Mouse (Mus musculus) central nervous system, embryonic 14 days (tissue): ENCODE results near the gene Mapk7. TPM values are rescaled to one million over a fixed set of nuclear protein-coding genes. Genes with fewer than 3 reads are reported as not detected.

Experiments used
- polyA plus RNA-seq: library from polyadenylated mRNA; depleted of rRNA; stranded (reverse); fragments of >200 nt; gene quantifications from 2 replicates; pipeline ENCODE4 v1.2.3, GENCODE M21; 2012; rRNA removed

The Mapk7 gene
- 114 and 118 TPM in 2 replicates for polyA plus RNA-seq

DNA sequence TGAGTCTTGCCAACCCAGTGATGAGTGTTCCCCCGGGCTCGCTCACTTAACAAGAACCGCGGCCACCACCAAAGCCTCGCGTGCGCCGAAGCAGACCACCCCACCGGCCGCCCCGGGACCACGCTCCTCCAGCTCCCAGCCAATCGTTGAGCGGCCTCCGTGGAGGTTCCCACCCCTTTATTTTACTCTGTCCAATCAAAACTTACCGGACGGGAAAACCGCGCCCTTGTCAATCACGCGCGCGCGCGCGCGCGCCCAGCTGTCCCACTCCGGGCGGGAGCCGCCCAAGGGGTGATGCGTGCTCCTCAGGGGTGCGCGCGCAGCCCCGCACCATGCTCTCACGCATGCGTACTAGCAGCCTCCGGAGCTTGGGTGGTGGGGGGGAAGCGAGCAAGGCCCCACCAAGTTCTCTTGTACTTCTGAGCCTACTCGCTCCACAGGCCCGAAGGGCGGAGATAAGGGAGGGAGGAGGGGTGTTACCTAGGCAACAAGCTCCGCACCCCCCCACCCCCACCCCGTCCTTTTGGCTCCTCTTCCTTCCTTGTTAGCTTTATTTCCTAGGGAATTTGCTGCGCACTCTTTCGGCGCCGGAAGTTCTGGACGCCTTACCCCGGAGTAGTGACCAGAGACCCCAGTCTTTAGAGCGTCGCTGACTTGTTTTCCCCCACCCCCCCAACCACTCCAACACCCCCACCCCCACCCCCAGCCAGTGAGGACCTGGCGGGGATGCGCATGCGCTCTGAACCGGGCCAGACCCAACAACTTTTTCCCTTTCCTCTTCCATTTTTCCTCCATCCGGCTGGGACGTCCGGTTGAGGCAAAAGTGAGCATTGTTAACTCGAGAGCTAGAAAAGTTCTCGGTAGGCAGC, at the start of gene Mapk7:
Gene Mapk7 (minus strand): TSS at position 278 of the 869 bp plus-strand sequence.

DNA sequence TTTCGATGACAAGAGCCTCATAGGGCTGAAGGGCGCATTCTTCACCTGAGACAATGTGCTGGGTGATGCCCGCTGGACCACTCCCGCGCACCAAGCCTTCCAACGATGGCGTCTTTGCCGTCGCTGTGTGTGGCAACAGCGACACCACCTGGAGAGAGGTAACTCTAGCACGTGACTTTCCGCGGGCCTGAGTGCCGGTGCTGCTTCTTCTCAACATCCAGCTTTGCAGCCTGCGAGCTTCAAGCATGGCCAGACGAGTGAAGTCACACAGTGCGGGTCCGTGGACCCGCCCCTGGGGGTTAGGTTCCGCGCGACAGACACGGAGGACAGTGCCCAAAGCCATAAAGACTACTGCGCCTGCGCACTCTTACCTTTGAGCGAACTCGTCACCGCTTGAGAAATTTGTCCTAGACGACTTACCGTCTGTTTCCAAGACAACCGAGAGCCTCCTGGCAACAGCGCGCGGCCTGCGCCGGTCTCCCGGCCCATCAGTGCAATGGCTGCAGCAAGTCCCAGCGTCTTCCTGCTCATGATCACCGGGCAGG, 10.6 kb upstream of the Mapk7 start, which contains the start of gene B9d1:
Gene B9d1 (plus strand): TSS at position 432 of the 545 bp plus-strand sequence.

DNA sequence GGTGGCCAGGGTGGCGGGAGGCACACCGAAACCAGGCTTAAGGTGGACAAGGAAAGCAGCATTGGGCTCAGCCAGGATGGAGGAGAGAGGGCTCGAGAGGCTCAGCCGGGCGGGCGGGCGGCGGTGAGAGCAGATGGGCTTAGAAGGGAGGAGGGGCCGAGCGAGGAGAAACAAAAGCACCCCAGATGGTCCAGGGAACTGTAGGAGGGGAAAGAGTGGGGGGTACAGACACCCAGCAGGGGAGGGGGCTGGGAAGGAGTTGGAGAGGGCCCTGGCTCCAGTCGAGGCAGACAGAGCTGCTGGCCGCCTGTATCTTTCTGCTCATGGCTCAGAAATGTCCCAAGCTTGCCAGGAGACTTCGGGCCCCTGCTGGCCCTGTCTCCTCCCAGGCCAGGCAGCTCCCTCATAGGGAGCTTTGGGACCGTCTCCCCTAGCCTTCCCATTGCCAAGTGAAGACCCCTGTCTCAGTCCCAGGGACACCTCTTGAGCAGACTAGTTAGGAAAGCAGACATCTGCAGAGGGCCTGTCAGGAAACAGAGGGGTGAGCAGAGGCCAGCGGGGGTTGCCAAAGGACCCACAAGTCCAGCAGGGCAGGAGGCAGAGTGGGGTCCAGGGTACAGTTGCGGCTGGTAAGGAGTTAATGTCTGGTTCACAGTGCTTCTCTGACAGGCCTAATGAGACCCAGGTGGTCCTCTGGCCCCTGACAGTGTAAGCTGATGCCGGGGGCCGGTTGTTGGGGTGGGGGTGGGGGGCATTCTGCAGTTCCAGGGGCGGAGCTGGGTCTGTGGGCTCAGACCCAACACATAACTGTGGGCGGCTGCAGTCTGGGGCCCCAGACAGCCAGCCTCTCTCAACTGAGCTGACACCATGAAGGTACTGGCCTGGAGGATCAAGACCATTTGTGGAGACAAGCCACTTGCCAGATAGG, 9.3 kb downstream of the Mapk7 start, which contains the start of gene Mfap4:
Gene Mfap4 (plus strand): TSS at position 819 of the 928 bp plus-strand sequence.

Other genes with a start within 250 kb of the Mapk7 start
- 33.2 and 33.3 TPM in 2 replicates for gene Aldh3a2, start 226.9 kb downstream of the Mapk7 start, polyA plus RNA-seq
- gene Slc47a2, start 151.5 kb downstream of the Mapk7 start, polyA plus RNA-seq: 0.02 and 0.10 TPM in 2 replicates
- gene Slc47a1, start 116.1 kb downstream of the Mapk7 start, polyA plus RNA-seq: 0.29 and 0.36 TPM in 2 replicates
- gene Rnf112, start 40.3 kb downstream of the Mapk7 start, polyA plus RNA-seq: 67.9 TPM in 2 replicates
- 116 and 195 TPM in 2 replicates for gene Mfap4, start 9.0 kb downstream of the Mapk7 start, polyA plus RNA-seq
- gene B9d1, start 10.7 kb upstream of the Mapk7 start, polyA plus RNA-seq: 50.0 and 58.5 TPM in 2 replicates
- gene Epn2, start 85.3 kb upstream of the Mapk7 start, polyA plus RNA-seq: 54.7 and 58.4 TPM in 2 replicates
- 4.3 and 5.0 TPM in 2 replicates for gene Grap, start 158.9 kb upstream of the Mapk7 start, polyA plus RNA-seq
- 0.27 and 0.56 TPM in 2 replicates for gene Fam83g, start 189.7 kb upstream of the Mapk7 start, polyA plus RNA-seq
- gene Slc5a10, start 226.4 kb upstream of the Mapk7 start, polyA plus RNA-seq: 0.04 and 0.10 TPM in 2 replicates